Mouse (Mus musculus) B cell, adult 67 days (primary cell): ENCODE results near the gene Gss. TPM values are rescaled to one million over a fixed set of nuclear protein-coding genes. Genes with fewer than 3 reads are reported as not detected.

ENCODE experiments used
- total RNA-seq, 2 experiments: library from RNA; stranded (reverse); gene quantifications; 4 replicates each; pipeline ENCODE4 v1.2.4; 2023

The Gss gene
- 10 to 100 TPM; 12.4 to 13.5 TPM for total RNA-seq

GRCm38 (mm10) chr2:155592137-155592853 lies at the start of gene Gss:
TSS of gene Gss (minus strand) at chr2:155592810.

DNA sequence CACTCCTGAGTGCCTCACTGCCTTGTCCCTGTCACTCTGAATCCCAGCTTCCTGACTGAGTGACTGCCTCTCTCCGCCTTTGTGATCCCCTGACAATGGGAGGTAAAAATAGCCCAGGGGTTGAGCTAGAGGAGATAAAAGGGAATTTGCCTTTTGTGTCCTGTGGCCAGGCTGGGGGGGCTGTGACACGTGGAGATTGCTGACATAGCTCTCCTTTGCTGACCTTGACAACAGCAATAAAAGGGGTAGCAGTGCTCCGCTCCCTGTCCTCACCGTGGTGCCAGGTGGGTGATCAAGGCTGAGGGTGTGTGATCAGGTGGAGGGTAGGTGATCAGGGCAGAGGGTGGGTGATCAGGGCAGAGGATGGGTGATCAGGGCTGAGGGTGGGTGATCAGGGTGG lies 18.4 kb upstream of the Gss start, which contains the start of gene Myh7b:
TSS of gene Myh7b (plus strand) at position 235 of the 400 bp plus-strand sequence.

DNA sequence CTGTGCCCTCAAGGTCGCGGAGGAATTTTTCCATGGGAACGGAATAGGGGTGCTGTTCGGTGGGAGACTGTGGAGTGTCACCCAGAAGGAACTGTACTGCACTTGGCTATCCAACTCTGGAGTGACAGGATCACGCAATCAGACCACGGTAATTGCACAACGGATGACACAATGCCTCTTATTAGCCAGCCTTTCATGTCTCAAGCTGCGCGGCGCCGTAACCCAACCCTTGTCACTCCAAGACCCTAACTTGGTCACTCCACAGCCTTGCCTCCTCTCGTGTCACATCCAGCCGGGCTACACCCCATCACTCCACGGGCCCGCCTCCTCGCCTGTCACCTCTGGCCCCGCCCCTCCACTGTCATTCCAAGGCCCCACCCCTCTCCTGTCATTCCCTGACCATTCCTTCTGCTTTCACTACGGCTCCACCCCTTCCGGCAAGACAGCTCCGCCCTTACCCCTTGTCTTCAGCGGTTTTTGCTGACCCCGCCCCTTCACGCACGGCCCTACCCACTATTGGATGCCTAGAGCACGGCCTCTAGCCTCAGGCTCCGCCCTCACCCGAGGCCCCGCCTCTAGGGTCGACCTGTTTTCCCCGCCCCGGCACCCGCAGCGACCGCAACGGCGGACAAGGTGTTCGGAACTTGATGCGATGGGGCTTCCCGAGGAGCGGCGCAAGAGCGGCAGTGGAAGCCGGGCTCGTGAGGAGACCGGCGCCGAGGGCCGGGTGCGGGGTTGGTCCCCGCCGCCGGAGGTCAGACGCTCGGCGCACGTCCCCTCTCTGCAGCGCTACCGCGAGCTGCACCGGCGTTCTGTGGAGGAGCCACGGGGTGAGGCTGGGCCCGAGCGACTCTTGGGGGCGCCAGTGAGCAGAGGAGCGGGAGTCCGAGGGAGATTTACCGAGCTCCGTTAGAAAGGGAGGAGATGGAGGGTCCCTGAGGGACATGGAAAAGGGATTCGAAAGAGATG lies 74.9 kb downstream of the Gss start, which contains the start of the genes Acss2 and Ggt7:
TSS of gene Acss2 (plus strand) at position 494 of the 969 bp plus-strand sequence.
TSS of gene Ggt7 (minus strand) at position 783 of the 969 bp plus-strand sequence.

Other genes with a start within 250 kb of the Gss start
- gene Pigu, start 235.4 kb downstream of the Gss start, total RNA-seq, result 10 to 100 TPM; 29.9 to 31.4 TPM
- 100 to 1,000 TPM; 255 to 339 TPM for gene Trp53inp2, start 211.8 kb downstream of the Gss start, total RNA-seq
- 10 to 100 TPM; 71.2 to 72.7 TPM for gene Ncoa6, start 118.9 kb downstream of the Gss start, total RNA-seq
- gene Acss2, start 74.9 kb downstream of the Gss start, total RNA-seq, result 1 to 10 TPM; 2.9 to 4.3 TPM
- gene Ggt7, start 74.6 kb downstream of the Gss start, total RNA-seq, result under 1 TPM in 1 of 2 experiments, not detected in 1; 0.67 TPM
- not detected for gene Myh7b, start 18.4 kb upstream of the Gss start, total RNA-seq
- 100 to 1,000 TPM; 175 to 198 TPM for gene Trpc4ap, start 99.6 kb upstream of the Gss start, total RNA-seq
- 10 to 100 TPM; 37.2 to 39.6 TPM for gene Edem2, start 136.7 kb upstream of the Gss start, total RNA-seq
- not detected for gene Gm17581, start 143.1 kb upstream of the Gss start, total RNA-seq
- not detected for gene Procr, start 158.3 kb upstream of the Gss start, total RNA-seq
- not detected for gene Mmp24, start 182.5 kb upstream of the Gss start, total RNA-seq
- 10 to 100 TPM; 25.9 to 27.2 TPM for gene BC029722, start 226.6 kb upstream of the Gss start, total RNA-seq
- gene Eif6, start 234.1 kb upstream of the Gss start, total RNA-seq, result 100 to 1,000 TPM in 1 of 2 experiments, 10 to 100 TPM in 1; 84.4 to 126 TPM
- not detected for gene Fam83c, start 242.0 kb upstream of the Gss start, total RNA-seq